Mouse (Mus musculus) thymus, postnatal 14 days (tissue): ENCODE measurements around the gene Slc2a12.

Experiments
- DNase-seq: peaks from one replicate; pipeline ENCODE4 v3.0.0; 2021

The Slc2a12 gene

GRCm38 (mm10) chr10:22668509-22668908, 23.7 kb downstream of the Slc2a12 start:
- no peak for DNase-seq

GRCm38 (mm10) chr10:22674176-22674575, 29.4 kb downstream of the Slc2a12 start:
- DNase-seq, result no peak

- DNase-seq, result no peak
Observed at GRCm38 (mm10) chr10:22675848-22676630, 31.2 kb downstream of the Slc2a12 start.

DNA sequence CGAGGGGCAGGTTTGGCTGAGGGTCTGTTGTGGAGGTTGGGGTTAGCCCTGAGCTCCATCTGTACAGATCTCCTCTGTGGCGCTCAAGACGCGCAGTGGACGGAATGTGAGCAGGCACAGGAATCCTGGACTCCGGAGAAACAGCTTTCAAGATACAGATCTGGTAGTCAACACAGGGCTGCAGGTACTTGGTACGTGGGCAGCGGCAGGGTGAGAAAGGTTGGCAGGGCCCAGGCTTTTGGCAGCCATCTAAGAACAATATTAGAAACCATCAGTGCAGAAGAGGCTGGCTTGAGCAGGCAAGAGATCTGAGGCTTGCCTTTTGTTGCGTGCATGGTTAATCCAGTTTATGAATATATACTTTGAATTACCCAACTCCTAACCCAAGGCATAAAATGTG, 51.4 kb downstream of the Slc2a12 start:
- DNase-seq, result no peak

DNA sequence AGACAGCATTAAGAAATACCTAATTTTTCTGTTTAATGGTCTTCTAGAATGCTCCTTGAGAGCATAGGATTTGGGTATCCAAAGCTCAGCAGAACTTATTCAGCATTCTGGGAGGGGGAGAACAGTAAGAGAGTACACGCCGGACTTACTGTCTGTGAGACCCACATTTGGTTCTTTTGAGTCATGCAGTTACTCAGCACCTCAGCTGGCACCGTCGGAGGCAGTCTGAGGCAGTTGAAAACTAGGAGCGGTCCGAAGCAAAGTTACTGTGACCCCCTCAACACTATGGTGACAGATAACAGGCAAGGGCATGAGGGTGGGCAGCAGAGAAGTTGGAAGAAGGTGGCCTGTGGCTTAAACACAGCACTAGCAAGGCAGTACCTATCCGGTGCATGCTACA, 52.1 kb downstream of the Slc2a12 start:
- no peak for DNase-seq

DNA sequence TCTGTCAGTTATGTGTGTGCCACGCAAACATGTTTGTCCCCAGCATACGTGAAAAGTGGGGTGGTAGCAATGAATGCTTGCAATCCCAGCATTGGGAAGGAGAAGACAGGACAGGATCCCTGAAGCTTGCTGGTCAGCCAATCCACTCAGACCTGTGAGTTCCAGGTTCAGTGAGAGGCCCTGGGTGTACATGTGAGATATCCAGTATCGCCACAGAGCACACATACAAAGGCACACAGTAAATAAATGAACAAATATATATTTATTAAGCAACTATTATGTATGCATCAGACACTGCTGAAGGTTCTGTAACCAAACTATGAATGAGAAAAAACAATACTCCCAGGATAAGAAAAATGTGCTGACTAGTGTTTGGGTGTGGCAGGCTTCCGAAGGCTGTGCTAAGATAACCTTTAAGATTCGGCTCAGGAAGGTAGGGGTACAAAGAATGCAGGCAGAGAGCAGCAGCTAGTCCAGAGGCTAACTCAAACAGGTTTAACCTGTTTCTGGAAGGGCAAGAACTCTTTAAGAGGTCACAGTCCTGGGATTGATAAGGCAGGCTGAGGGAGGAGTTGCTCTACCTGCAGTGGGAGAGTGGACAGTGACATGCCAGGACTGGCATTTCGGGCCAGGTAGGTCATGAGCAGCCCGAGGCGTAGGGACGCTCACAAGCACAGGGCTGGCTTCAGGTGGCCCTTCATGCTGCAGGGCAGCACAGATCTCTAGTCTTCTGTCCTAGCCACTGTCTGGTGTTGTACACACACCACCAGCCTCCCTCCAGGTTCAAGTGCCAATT, 53.5 kb downstream of the Slc2a12 start:
- no peak for DNase-seq

DNA sequence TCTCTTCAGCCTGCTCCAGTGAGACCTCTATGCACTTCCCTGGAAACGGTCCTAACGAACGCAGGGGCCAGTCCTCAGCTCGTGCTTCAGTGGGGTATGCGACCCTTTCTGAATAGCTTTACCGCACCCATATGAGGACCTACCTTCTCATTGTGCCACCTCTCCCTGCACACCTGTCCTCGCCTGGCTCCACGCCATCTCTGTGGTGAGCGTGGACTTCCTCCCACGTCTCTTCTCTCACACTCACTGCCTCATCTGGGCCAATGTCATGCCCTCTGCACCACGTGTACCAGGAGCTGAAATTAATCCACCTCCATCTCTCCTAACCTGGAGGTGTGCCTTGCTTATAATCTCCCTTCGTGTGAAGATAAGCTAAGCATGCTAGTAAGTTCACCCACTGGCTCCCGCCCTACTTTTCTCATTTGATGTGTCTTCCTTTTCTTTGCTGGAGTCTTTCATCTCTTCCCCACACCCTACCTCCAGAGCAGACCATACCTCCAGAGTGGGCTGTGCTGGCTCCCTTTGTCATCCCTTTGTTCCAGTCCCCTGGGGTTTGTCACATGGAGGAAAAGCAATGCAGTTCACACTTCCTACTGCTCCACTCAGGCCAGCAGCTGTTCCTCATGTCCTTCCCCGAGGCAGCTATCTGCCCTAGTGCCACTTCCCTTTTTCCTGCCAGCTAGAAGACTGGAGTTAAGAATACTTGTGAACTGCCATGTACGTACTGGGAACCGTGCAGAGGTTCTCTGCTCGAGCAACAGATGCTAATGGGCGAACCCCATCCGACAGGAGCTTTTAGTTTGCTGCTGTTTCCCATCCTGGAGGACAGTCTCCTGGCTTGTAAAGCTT, 54.9 kb downstream of the Slc2a12 start:
- DNase-seq, result no peak

DNA sequence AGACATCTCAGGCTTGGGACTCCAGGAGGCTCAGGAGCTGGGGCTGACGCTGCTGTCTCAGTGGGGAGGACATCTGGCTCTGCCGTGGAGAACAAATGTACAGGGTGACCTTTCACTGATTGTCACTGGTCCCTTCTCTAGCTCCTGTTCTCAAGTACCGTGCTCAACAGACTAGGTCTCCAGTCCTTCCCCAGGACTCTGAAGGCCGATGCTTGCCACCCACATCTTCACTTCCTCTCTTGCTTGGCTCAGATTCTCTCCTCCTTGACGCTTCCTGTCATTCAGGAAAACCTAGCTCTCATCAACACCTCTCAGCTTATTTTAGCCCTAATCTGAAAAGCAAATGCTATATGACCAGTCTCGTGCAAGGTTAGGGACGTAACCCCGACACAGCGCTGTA, 56.0 kb downstream of the Slc2a12 start:
- no peak for DNase-seq

DNA sequence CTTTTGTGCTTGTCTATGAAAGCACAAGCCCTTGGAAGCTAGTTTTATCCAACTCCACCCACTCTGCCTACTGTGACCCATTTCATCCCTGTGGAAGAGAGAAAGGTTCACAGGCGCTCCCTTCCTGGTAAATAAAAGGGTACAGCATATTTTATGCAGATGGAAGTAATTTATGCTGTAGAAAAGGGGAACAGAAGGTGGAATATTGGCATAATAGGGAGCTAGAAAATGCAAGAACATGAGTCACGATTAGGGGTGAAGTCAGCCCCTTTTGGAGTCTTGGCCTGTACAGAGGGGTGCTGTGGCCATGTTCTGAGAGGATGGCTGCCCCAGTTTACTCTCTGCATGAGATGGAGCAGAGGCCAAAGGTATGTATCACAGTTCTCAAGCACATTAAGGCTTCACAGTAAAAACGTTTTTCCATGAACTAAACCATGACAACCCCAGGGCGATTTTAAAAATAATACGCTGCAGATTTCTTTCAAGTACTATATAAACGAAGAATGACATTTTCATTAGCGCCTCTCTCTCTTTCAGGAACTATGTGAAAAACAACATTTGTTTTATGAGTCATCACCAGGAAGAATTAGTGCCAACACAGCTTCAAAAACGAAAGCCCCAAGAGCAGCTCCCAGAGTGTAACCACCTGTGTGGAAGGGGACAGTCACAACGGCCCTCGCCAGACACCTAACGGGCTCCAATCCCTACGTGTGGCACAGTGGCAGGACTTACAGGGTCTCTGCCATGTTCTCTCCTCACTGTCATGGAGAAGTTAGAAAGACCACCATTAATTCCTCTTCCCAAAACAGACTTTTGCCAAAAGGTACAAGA, 56.9 kb downstream of the Slc2a12 start:
- DNase-seq, result no peak

DNA sequence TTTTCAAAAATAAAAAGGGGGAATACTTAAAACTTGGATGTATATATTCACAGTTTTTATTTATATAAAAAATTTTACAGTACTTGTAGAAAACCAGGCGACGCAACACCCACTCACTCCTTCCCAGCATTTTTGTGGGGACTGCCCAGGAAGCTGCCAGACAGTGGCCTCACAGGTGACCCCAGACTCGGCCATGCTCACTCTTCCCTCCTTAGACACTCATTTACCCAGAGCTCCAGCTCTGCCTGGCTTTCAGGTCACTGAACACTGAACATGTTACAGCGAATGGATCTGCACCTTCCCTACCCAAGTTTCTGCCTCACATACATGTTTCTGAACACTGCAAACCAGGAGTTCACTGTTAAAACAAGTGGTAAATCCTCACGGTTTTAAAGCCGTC, 59.0 kb downstream of the Slc2a12 start:
- DNase-seq, result no peak

GRCm38 (mm10) chr10:22708190-22708843, 63.5 kb downstream of the Slc2a12 start:
- DNase-seq, result no peak

DNA sequence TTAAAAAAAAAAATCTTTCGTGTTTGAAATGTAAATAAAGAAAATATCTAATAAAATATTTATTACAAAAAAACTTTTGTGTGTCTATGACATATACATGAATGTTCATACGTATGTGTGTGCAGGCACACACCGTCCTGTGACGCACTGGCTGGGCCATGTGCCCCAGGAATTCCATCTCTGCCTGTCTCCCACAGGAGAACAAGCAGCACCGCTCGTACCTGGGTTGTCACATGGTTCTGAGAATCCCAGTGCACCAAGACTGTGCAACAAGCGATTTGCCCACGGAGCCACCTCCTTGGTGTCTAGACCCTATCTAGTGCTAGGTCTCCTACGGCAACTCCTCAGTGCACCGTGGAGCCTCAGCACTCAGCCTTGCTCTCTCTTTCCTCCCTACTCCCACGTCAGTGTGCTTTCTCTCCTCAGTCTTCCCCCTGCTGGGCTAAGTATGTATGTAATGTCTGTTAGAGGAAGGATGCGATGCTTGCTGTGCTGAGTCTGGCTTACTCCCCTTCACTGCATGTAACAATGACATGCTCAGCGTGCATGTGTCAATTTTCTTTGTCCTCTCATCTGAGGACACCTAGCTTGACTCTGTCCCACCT, 65.5 kb downstream of the Slc2a12 start:
- no peak for DNase-seq

GRCm38 (mm10) chr10:22712955-22713354, 68.1 kb downstream of the Slc2a12 start:
- DNase-seq, result no peak

- peak; percentile 65 for DNase-seq
Observed at GRCm38 (mm10) chr10:22714520-22714919, 69.7 kb downstream of the Slc2a12 start.

- DNase-seq, result peak; percentile 32
Observed at GRCm38 (mm10) chr10:22718475-22718874, 73.7 kb downstream of the Slc2a12 start.

- DNase-seq, result no peak
Observed at GRCm38 (mm10) chr10:22720781-22721529, 76.1 kb downstream of the Slc2a12 start.

DNA sequence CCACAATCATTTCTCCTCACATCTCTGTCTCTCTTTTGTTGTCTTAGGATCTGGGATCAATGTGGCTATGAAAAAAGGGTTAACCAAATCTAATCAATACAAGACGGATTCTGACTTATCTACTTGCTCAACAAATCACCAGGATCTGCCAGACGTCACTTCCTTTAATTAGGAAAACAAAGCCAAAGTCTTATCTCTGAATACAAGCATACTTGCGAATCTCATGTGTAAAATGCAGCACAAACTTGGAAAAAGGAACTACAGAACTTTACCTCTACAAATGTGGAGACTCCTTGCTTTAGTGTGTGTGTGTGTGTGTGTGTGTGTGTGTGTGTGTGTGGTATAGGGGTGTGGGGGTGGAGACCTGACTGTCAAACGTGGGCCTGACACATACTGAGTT, 80.4 kb downstream of the Slc2a12 start:
- DNase-seq, result no peak

- DNase-seq, result no peak
Observed at GRCm38 (mm10) chr10:22726295-22726694, 81.5 kb downstream of the Slc2a12 start.

- DNase-seq, result no peak
Observed at GRCm38 (mm10) chr10:22728257-22728656, 83.4 kb downstream of the Slc2a12 start.

DNA sequence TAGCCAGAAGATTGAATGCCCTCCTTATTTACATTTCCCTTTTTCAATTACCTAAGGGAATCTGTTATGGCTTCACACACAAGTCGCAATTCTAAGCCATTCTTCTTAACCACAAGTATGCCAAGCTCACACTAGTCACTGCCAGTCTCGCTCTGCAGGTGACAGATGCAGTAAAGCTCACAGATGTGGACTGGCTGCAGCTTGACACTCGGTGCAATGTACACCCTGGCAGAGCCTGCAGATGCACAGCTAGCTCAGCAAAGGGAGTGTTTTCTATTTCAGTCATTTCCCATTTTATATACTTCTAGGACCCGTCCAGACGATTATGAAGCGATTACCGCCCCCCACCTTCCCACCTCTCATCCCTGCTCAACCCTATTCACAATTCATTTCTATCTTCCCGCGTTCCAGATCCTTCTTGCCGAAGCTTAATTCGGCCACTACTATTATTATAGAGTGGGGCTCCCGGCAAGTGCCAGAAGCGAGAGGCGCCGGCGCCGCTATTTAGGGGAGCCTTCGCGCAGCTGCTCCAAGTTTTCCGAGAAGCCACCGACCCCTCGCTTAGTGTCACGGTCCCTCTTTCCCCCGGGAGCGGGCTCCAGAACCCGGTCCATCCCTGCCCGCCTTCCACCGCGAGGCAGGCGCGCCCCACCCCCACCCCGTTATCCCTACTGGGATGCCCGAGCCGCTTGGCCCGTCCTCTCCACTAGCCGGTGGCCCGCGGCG, 85.6 kb downstream of the Slc2a12 start:
- DNase-seq, result peak; percentile 59
